Comparison of ENCODE assay signal across 20 mouse cellular contexts in genomic region chr2:129903383-129904135, GRCm38 (mm10).
DNase-seq lines count a peak whose midpoint lies in the region; ATAC-seq and TF ChIP-seq lines count a peak whose summit lies in the region.
"Had no signal": no experiment of that assay in that cellular context is flagged by ENCODE, and none has a peak within 500 bp of the region (broad histone marks: within the 10 kb centered on the region; RNA-seq: fewer than 3 reads in every experiment).

No protein-coding gene starts in this region.

- H3K79me2 ChIP-seq in heart, adult 2 months (replicated peaks; ENCODE audit: control insufficient read depth, insufficient read depth, low read length): no peaks in the 10 kb centered on the region

- WGBS in heart, adult 2 months: 7% methylated on average over 4 of the region's 4 CpGs
- 13% methylated on average over 4 of the region's 4 CpGs for WGBS in heart, embryonic 15.5 days

- H3K9me3 ChIP-seq in heart, embryonic 15.5 days (replicated peaks): no peaks in the 10 kb centered on the region
- H3K9me3 ChIP-seq: forebrain, embryonic 12.5 days; hindbrain, embryonic 13.5 days; kidney, embryonic 15.5 days; liver, embryonic 13.5 days; neural tube, embryonic 12.5 days had no signal

- TF ChIP-seq POLR2A in heart, adult 2 months (IDR thresholded peaks at IDR 0.05; ENCODE audit: insufficient read depth, low read depth, low read length): no peak
- no peak for TF ChIP-seq POLR2A in bone marrow macrophage, adult 2 months (IDR thresholded peaks at IDR 0.05; ENCODE audit: borderline replicate concordance, low read depth, low read length)

- H3K4me1 ChIP-seq in heart, adult 2 months (ENCODE audit: control insufficient read depth, insufficient read depth, low read length): peaks cover 4% of the 10 kb centered on the region
- H3K4me1 ChIP-seq in bone marrow macrophage, adult 2 months (ENCODE audit: control insufficient read depth, insufficient read depth, low read length): peaks cover 23% of the 10 kb centered on the region
- peaks cover 18% of the 10 kb centered on the region for H3K4me1 ChIP-seq in heart, embryonic 15.5 days (replicated peaks)

- TF ChIP-seq EP300 in heart, adult 2 months (IDR thresholded peaks at IDR 0.05; ENCODE audit: insufficient read depth, low read depth, low read length): no peak

- no peak for DNase-seq in heart, adult 2 months
- DNase-seq in heart, postnatal 14 days: no peak
- no peak for DNase-seq in adrenal gland, postnatal 25 days
- DNase-seq in left cerebral cortex, postnatal 25 days (ENCODE audit: low spot score in 2 of 2): no peak
- no peak for DNase-seq in frontal cortex, postnatal 25 days (ENCODE audit: low spot score in 2 of 2)
- DNase-seq: adrenal gland, postnatal 14 days; cerebellum, adult 9-10 months; gastrocnemius, postnatal 36 days; left cerebral cortex, postnatal 4 days; liver, embryonic 13.5 days; right cerebral cortex, postnatal 4 days; thymus, postnatal 14 days had no signal

- ATAC-seq in heart, embryonic 15.5 days (replicated peaks; ENCODE audit: insufficient number of reproducible peaks, insufficient read depth, low FRiP score, low read depth): no peak
- ATAC-seq in monocyte, adult 5-6 weeks (replicated peaks; ENCODE audit: insufficient number of reproducible peaks, low FRiP score, low TSS enrichment, poor library complexity, severe bottlenecking): peak; percentile 79
- ATAC-seq: midbrain, embryonic 16.5 days had no signal

- H3K27ac ChIP-seq in heart, adult 2 months: peak overlapping the region; percentile 68
- peak overlapping the region; percentile 19; the same call in 1 of the 2 replicates for H3K27ac ChIP-seq in bone marrow macrophage, adult 2 months (ENCODE audit: insufficient read depth, low read depth, low read length)
- H3K27ac ChIP-seq in heart, embryonic 15.5 days: peak overlapping the region; percentile 71
- H3K27ac ChIP-seq: forebrain, embryonic 12.5 days; hindbrain, embryonic 13.5 days; kidney, embryonic 15.5 days; liver, embryonic 13.5 days; neural tube, embryonic 12.5 days had no signal

- TF ChIP-seq CTCF in heart, adult 2 months (IDR thresholded peaks at IDR 0.05): no peak
- no peak for TF ChIP-seq CTCF in bone marrow macrophage, adult 2 months (IDR thresholded peaks at IDR 0.05; ENCODE audit: low read depth, low read length)

- peaks cover 5% of the 10 kb centered on the region for H3K36me3 ChIP-seq in heart, adult 2 months (ENCODE audit: control insufficient read depth, insufficient read depth, low read length)
- no peaks in the 10 kb centered on the region for H3K36me3 ChIP-seq in heart, embryonic 15.5 days
- H3K36me3 ChIP-seq: forebrain, embryonic 12.5 days; hindbrain, embryonic 13.5 days; kidney, embryonic 15.5 days; liver, embryonic 13.5 days; neural tube, embryonic 12.5 days had no signal

- H3K9ac ChIP-seq in heart, adult 2 months (ENCODE audit: low read depth, low read length): no peak overlapping the region
- H3K9ac ChIP-seq in heart, embryonic 15.5 days: no peak overlapping the region
- H3K9ac ChIP-seq: forebrain, embryonic 12.5 days; hindbrain, embryonic 13.5 days; kidney, embryonic 15.5 days; liver, embryonic 13.5 days; neural tube, embryonic 12.5 days had no signal

- peaks cover under 1% of the 10 kb centered on the region; the same call in 1 of the 2 replicates for H3K27me3 ChIP-seq in heart, adult 2 months (ENCODE audit: control insufficient read depth, insufficient read depth, low read length)
- H3K27me3 ChIP-seq in heart, embryonic 15.5 days: peaks cover 1% of the 10 kb centered on the region; the same call in 1 of the 2 replicates
- H3K27me3 ChIP-seq: neural tube, embryonic 12.5 days had no signal

- peak overlapping the region; percentile 39 for H3K4me2 ChIP-seq in heart, embryonic 15.5 days
- H3K4me2 ChIP-seq: forebrain, embryonic 12.5 days; hindbrain, embryonic 13.5 days; kidney, embryonic 15.5 days; liver, embryonic 13.5 days; neural tube, embryonic 12.5 days had no signal

- intact Hi-C loops in heart, adult 2 months (cut with DNase I): loop anchor here (2.0 kb wide), 2 partner anchors 155 to 265 kb away; no protein-coding TSS in a partner anchor
- intact Hi-C loops in heart, postnatal 14 days (cut with DNase I): loop anchor here (1.0 kb wide), 1 partner anchor 155 kb away; no protein-coding TSS in a partner anchor
- intact Hi-C loops in left cerebral cortex, postnatal 25 days (cut with DNase I): loop anchor here (1.0 kb wide), 1 partner anchor 265 kb away; no protein-coding TSS in a partner anchor

- no peak overlapping the region for H3K4me3 ChIP-seq in heart, adult 2 months
- no peak overlapping the region for H3K4me3 ChIP-seq in bone marrow macrophage, adult 2 months (ENCODE audit: insufficient read depth, low read length)
- H3K4me3 ChIP-seq in heart, embryonic 15.5 days: no peak overlapping the region
- H3K4me3 ChIP-seq: forebrain, embryonic 12.5 days; hindbrain, embryonic 13.5 days; kidney, embryonic 15.5 days; liver, embryonic 13.5 days; neural tube, embryonic 12.5 days had no signal

Comparison
In these comparisons a context has a peak if more than half of its experiments do, and no peak if none do; other contexts are left out.
1. H3K27ac ChIP-seq: peak in every context shown above with its lines; median percentile 71 in heart, embryonic 15.5 days; 68 in heart, adult 2 months; 19 in bone marrow macrophage, adult 2 months.